Mouse (Mus musculus): ENCODE measurements at regions not wholly inside any gene's neighbourhood (a gene's known extent, or its start where the extent isn't known, plus 50 kb on each side); places are given as distances from the start of the nearest gene placed in this dataset.

GRCm38 (mm10) chr13:72412656-72413055 lies 216.0 kb upstream of the Irx2 start:
- WGBS, result 91% methylated on average over 4 of the region's 4 CpGs
- Histone ChIP-seq H3K27me3 (ENCODE audit: insufficient read depth, poor library complexity, severe bottlenecking) (0 out of 2 replicates have a peak, but pooled peaks cover 6% of the 10 kb centered on the region), H3K9me3 (no peaks in the 10 kb centered on the region), H3K4me1 (replicated peaks) (no peaks in the 10 kb centered on the region), H3K36me3 (no peaks in the 10 kb centered on the region), H3K27ac (no peak overlapping the region), H3K4me3 (no peak overlapping the region)
- no peak for DNase-seq (ENCODE audit: low spot score)

DNA sequence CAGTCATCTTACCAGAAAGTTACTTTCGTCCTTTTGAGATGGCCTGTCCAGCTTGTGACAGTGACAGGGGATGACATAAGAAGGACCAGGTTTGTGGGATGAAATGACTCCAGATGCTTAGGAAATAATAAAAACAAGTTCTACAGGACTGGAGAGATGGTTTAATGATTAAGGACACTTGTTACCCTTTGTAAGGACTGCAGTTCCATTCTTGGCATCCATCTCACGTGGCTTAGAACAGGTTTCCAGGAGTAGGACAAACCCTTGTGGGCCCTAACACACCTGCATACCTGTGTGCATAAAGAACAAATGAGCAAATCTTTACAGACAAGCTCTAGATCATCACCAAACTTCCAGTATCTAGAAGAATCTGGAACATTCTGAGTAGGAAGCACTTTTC lies 211.6 kb upstream of the Irx2 start:
- Histone ChIP-seq H3K27ac (no peak overlapping the region), H3K9me3 (no peaks in the 10 kb centered on the region), H3K4me1 (replicated peaks) (no peaks in the 10 kb centered on the region), H3K36me3 (no peaks in the 10 kb centered on the region), H3K4me3 (no peak overlapping the region), H3K27me3 (ENCODE audit: insufficient read depth, poor library complexity, severe bottlenecking) (0 out of 2 replicates have a peak, but pooled peaks cover 6% of the 10 kb centered on the region)
- no peak for DNase-seq (ENCODE audit: low spot score)
- 73% methylated on average over 2 of the region's 2 CpGs for WGBS

DNA sequence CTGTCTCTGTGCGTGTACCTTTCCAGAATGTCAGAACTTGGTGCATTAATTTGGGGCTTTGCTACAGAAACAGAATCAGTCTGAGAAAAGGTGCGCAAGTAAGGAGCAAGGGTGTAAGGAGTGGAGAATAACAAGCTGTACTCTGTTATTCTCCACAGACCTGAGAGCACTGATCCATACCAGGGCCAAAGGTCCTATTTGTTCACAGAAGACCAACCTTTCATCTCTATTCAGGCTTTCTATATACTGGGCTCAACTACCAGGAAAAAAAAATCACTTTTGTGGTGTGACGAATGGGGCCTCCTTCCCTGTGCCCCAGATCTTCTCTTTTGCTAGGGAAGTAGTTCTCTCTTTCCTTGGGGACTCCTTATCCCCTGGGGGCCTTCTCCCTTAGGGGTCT lies 210.8 kb upstream of the Irx2 start:
- DNase-seq (ENCODE audit: low spot score), result no peak
- 90% methylated on average over 3 of the region's 3 CpGs for WGBS
- Histone ChIP-seq H3K27me3 (ENCODE audit: insufficient read depth, poor library complexity, severe bottlenecking) (no peaks in the 10 kb centered on the region), H3K4me1 (replicated peaks) (no peaks in the 10 kb centered on the region), H3K4me3 (no peak overlapping the region), H3K27ac (no peak overlapping the region), H3K36me3 (no peaks in the 10 kb centered on the region), H3K9me3 (no peaks in the 10 kb centered on the region)

DNA sequence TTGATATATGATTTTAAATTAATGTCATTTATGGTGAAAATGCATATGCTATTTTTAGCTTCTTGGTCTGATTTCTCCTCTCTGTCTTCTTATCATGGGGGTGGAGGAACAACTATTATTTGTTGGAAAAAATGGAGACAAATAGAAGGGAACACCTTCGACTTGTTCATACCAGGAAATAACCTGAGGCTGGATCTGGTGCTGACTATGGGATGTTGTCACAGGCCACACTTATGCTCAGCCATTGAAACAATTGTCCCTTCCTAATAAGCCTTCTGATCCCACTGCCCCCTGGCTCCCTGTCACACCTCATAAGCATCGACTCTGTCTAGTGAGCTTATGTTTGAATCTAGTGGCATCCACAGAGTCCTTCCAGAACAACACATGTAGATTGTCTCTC lies 210.3 kb upstream of the Irx2 start:
- Histone ChIP-seq H3K9me3 (no peaks in the 10 kb centered on the region), H3K27ac (no peak overlapping the region), H3K4me3 (no peak overlapping the region), H3K27me3 (ENCODE audit: insufficient read depth, poor library complexity, severe bottlenecking) (no peaks in the 10 kb centered on the region), H3K36me3 (no peaks in the 10 kb centered on the region), H3K4me1 (replicated peaks) (no peaks in the 10 kb centered on the region)
- no peak for DNase-seq (ENCODE audit: low spot score)
- 81% methylated on average over 2 of the region's 2 CpGs for WGBS

- Histone ChIP-seq H3K4me3 (no peak overlapping the region), H3K27me3 (ENCODE audit: insufficient read depth, poor library complexity, severe bottlenecking) (no peaks in the 10 kb centered on the region), H3K4me1 (replicated peaks) (peaks cover 7% of the 10 kb centered on the region; the same call in 1 of the 2 replicates), H3K9me3 (no peaks in the 10 kb centered on the region), H3K27ac (no peak overlapping the region), H3K36me3 (no peaks in the 10 kb centered on the region)
- 94% methylated on average over 4 of the region's 4 CpGs for WGBS
- DNase-seq (ENCODE audit: low spot score), result no peak
These were observed 209.1 kb upstream of the Irx2 start for GRCm38 (mm10) chr13:72419532-72419931.

- H3K27ac ChIP-seq, result no peak overlapping the region
These were observed 202.7 kb upstream of the Irx2 start for GRCm38 (mm10) chr13:72425917-72426316.

DNA sequence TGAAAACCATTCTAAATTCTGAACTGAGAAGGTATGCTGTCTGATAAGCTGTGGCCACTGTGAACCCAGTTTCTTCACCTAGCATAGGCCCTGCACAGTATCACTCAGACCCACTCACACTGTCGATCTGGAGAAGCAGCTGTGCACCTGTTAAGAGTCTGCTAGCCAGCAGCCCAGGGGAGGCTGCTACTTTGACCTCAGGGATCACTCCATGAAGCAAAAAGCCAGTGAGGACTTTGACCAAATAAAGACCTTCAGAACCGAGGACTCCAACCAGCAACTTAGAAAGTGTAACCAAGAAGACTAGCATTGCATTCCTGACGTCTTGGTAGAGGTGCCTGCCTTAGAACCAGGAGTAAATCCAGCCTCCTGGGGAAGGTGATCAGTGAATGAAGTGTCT lies 183.3 kb upstream of the Irx2 start:
- Histone ChIP-seq H3K27me3 (ENCODE audit: insufficient read depth, poor library complexity, severe bottlenecking) (no peaks in the 10 kb centered on the region), H3K27ac (no peak overlapping the region), H3K4me1 (replicated peaks) (no peaks in the 10 kb centered on the region), H3K4me3 (no peak overlapping the region), H3K36me3 (no peaks in the 10 kb centered on the region), H3K9me3 (no peaks in the 10 kb centered on the region)
- 78% methylated on average over 3 of the region's 3 CpGs for WGBS
- DNase-seq (ENCODE audit: low spot score), result no peak

More at GRCm38 (mm10) chr13:72425917-72426316, 202.7 kb upstream of the Irx2 start:
- Histone ChIP-seq H3K27me3 (ENCODE audit: insufficient read depth, poor library complexity, severe bottlenecking) (no peaks in the 10 kb centered on the region), H3K4me3 (no peak overlapping the region), H3K36me3 (no peaks in the 10 kb centered on the region), H3K4me1 (replicated peaks) (peaks cover 22% of the 10 kb centered on the region), H3K9me3 (no peaks in the 10 kb centered on the region)
- 50% methylated on average over 8 of the region's 8 CpGs for WGBS
- no peak for DNase-seq (ENCODE audit: low spot score)

DNA sequence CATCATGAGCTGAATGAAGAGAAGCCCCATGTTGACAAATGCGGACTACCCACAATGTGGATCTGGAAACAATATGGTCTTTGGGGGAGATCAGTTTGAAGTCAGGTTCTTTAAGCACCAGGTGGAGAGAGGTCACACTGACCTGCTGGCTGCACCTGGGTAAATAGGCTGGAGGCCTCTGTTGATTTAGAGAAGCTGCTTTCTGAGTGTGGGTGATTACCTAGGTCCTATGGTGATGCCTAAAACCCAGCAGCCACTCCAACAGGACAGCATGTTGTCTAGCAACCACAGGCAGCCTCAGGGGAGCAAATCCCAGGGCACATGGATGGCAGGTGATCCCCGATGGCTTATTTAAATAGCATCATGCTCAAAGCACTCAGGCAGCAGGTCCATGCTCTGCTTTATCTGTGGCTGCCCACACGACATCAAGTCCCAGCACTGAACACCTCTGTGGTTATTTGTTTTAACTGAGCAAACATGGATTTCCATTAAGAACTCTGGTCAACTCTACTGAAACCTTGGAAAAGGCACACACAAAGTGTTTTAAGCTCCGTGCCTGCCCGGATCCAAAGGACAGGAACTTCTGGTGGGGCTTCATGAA lies 180.1 kb upstream of the Irx2 start:
- no peak overlapping the region for H3K4me3 ChIP-seq
- 84% methylated on average over 5 of the region's 5 CpGs for WGBS
- DNase-seq (ENCODE audit: low spot score), result no peak

DNA sequence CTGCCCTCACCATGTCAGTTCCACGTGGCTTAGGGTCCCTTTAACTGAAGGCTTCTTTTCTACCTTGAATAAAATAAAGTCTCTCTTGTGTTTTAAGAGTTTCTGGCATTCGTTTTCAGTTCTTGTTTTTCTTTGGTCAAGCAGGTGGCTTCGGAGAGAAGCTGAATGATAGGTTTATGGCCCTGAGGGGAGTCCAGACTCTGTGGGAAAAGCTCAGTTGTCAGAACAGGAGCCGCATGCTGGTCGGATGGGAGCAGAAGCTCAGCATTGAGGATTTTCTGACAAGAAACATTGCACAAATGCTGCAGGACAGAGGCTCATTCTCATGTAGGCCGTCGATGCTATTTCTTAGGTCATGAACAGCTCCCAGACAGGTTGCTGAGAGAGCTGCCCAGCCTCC lies 133.3 kb upstream of the Irx2 start:
- no peak overlapping the region for H3K4me3 ChIP-seq
- peaks cover 10% of the 10 kb centered on the region for H3K4me1 ChIP-seq (replicated peaks)
- no peak for DNase-seq (ENCODE audit: low spot score)
- no peaks in the 10 kb centered on the region for H3K36me3 ChIP-seq
- no peaks in the 10 kb centered on the region for H3K27me3 ChIP-seq (ENCODE audit: insufficient read depth, poor library complexity, severe bottlenecking)
- no peaks in the 10 kb centered on the region for H3K9me3 ChIP-seq
- H3K27ac ChIP-seq, result no peak overlapping the region
- WGBS, result 82% methylated on average over 7 of the region's 7 CpGs

More for the DNA sequence above, 180.1 kb upstream of the Irx2 start:
- Histone ChIP-seq H3K9me3 (no peaks in the 10 kb centered on the region), H3K4me1 (replicated peaks) (no peaks in the 10 kb centered on the region), H3K27me3 (ENCODE audit: insufficient read depth, poor library complexity, severe bottlenecking) (no peaks in the 10 kb centered on the region), H3K27ac (no peak overlapping the region), H3K36me3 (no peaks in the 10 kb centered on the region)

- no peaks in the 10 kb centered on the region for H3K9me3 ChIP-seq
- WGBS, result 73% methylated on average over 5 of the region's 5 CpGs
- no peak for DNase-seq (ENCODE audit: low spot score)
These were observed 131.6 kb upstream of the Irx2 start for GRCm38 (mm10) chr13:72497036-72497435.

DNA sequence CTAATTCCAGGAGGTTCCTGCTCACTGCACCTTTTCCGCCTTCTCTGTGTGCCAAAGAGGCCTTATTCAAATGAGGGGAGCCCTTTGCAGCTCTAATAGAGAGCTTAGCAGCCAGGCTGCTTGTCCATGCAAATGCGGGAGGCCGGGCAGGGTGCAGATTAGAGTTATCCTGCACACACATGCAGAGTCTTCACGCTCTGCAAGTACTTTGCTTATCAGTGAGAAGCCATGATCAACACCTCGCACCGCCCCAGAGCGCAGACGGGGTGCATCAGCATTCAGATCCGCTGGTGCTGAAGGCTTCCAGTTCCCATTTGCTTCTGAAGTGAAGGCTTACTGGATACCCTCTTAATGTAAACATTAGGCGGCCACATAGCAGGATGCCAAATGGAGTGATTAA lies 131.1 kb upstream of the Irx2 start:
- Histone ChIP-seq H3K27ac (no peak overlapping the region), H3K4me3 (no peak overlapping the region), H3K4me1 (replicated peaks) (peaks cover 10% of the 10 kb centered on the region), H3K9me3 (no peaks in the 10 kb centered on the region), H3K36me3 (no peaks in the 10 kb centered on the region), H3K27me3 (ENCODE audit: insufficient read depth, poor library complexity, severe bottlenecking) (no peaks in the 10 kb centered on the region)
- 21% methylated on average over 10 of the region's 10 CpGs for WGBS
- no peak for DNase-seq (ENCODE audit: low spot score)

More at GRCm38 (mm10) chr13:72497036-72497435, 131.6 kb upstream of the Irx2 start:
- no peaks in the 10 kb centered on the region for H3K27me3 ChIP-seq (ENCODE audit: insufficient read depth, poor library complexity, severe bottlenecking)
- no peaks in the 10 kb centered on the region for H3K36me3 ChIP-seq
- no peak overlapping the region for H3K4me3 ChIP-seq
- peaks cover 10% of the 10 kb centered on the region for H3K4me1 ChIP-seq (replicated peaks)
- H3K27ac ChIP-seq, result no peak overlapping the region

GRCm38 (mm10) chr13:72505954-72506353 lies 122.7 kb upstream of the Irx2 start:
- Histone ChIP-seq H3K27ac (no peak overlapping the region), H3K9me3 (no peaks in the 10 kb centered on the region), H3K4me3 (no peak overlapping the region), H3K27me3 (ENCODE audit: insufficient read depth, poor library complexity, severe bottlenecking) (no peaks in the 10 kb centered on the region), H3K36me3 (no peaks in the 10 kb centered on the region), H3K4me1 (replicated peaks) (no peaks in the 10 kb centered on the region)
- no peak for DNase-seq (ENCODE audit: low spot score)
- whole genome bisulfite sequencing, result 92% methylated on average over 4 of the region's 4 CpGs

DNA sequence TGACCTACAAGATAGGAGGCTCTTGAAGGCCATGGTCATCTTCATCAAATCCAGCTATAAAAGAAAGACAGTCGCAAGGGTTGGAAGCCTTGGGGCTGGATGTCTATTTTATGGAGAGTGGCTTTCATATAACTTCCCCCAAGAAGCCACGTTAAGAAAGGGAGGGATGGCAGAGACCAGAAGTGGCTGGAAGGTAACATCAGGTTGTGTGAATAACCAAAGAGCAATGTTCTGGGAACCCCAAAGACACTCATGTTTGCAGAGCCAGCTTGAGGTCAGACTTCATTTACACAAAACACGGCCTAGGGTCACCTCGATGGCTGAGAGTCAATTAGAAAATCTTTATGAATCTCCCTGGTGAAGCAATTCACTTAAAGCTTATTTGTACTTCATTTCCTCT lies 90.0 kb upstream of the Irx2 start:
- Histone ChIP-seq H3K9me3 (no peaks in the 10 kb centered on the region), H3K27me3 (ENCODE audit: insufficient read depth, poor library complexity, severe bottlenecking) (no peaks in the 10 kb centered on the region), H3K27ac (no peak overlapping the region), H3K36me3 (no peaks in the 10 kb centered on the region), H3K4me3 (no peak overlapping the region), H3K4me1 (replicated peaks) (no peaks in the 10 kb centered on the region)
- DNase-seq (ENCODE audit: low spot score), result no peak
- 88% methylated on average over 4 of the region's 4 CpGs for WGBS

DNA sequence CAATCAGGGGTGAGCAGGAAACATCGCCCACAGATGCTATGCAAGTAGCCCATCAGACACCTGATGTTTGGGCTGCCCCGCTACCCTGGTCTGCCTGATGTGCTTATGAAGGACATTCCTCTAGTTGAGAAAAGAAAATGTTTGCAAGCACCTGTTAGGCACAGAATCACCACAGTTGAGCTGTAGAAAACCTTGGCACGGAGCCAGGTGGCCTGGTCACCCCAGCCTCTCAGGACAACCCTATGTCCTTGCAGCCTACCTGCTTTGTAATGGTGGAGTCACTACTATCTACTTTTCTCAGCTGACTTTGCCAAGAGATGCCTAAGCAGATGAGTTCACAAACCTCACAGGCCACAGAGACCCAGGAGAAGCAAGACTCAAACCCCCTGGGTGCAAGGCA lies 86.9 kb upstream of the Irx2 start:
- Histone ChIP-seq H3K27ac (no peak overlapping the region), H3K27me3 (ENCODE audit: insufficient read depth, poor library complexity, severe bottlenecking) (no peaks in the 10 kb centered on the region), H3K4me1 (replicated peaks) (no peaks in the 10 kb centered on the region), H3K9me3 (no peaks in the 10 kb centered on the region), H3K36me3 (no peaks in the 10 kb centered on the region), H3K4me3 (no peak overlapping the region)
- 93% methylated on average over 3 of the region's 3 CpGs for WGBS
- no peak for DNase-seq (ENCODE audit: low spot score)
